Mouse (Mus musculus): ENCODE results near the gene Cwh43. TPM values are rescaled to one million over a fixed set of nuclear protein-coding genes. Genes with fewer than 3 reads are reported as not detected.

Gene Cwh43
- total RNA-seq, 2 experiments from 2014 or later: not detected

DNA sequence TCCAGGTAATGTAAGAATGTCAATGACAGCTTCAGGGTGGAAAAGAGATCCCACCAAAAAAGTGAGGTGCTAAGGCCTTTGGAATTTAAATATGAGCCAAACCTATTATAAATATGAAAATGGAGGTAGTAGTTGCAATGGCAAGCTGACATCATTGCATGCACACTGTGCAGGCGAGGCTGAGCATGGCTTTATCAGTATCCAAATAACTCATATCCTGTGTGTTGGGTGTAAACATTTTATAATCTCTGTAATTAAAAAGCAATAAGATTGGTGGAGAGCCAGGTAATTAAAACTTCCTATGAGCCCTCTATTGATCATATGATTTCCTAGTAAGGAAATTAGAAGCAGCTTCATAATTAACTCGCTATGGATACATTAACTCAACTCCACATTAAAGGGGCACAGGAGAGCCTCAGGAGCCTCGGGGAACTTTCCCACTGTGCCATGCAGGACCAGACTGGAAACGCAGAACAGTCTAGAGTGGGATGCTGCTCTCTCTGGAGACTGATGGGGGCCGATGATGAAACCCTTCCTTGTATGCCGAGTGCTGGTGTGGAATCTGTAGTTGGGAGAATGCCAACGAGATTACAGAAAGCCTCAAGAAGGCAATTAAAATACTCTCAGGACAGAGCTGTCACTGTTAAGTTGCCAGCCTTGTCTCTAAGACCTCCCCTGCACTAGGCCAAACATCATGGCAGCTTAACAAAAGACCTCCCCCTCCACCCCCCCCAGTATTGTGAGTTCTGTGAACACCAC is 5.9 kb upstream of the Cwh43 start:
- no peak for DNase-seq

DNA sequence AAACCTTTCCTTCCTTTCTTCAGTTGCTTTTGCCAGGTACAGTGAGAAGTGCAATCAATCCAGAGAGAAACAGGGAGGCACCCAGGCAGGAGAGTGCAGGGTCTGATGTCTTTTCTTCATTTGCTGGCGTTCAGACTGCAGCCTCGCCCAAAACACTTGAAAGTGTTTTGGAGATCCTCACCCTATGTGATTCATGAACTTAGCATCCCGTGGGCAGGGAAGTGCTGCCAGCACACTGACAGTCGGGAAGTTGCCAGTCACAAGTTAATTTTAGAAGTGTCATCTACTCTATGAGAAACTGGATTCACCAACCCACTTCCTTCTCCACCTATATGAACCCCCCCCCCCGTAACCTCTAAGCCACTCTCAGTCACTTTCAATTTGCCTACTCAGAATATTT is 4.5 kb upstream of the Cwh43 start:
- DNase-seq: no peak

DNA sequence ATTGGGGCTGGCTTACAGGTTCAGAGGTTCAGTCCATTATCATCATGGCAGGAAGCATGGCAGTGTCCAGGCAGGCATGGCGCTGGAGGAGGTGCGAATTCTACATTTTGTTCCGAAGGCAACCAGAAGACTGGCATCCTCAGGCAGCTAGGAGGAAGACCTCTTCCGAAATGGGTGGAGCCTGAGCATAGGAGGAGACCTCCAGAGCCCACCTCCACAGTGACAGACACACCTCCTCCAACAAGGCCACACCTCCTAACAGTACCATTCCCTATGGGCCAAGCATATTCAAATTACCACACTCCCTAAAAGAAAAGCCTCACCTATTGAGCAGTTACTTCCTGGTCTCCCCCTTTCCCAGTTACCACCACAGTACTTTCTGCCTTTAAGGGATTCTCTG is 3.0 kb upstream of the Cwh43 start:
- DNase-seq: no peak

DNA sequence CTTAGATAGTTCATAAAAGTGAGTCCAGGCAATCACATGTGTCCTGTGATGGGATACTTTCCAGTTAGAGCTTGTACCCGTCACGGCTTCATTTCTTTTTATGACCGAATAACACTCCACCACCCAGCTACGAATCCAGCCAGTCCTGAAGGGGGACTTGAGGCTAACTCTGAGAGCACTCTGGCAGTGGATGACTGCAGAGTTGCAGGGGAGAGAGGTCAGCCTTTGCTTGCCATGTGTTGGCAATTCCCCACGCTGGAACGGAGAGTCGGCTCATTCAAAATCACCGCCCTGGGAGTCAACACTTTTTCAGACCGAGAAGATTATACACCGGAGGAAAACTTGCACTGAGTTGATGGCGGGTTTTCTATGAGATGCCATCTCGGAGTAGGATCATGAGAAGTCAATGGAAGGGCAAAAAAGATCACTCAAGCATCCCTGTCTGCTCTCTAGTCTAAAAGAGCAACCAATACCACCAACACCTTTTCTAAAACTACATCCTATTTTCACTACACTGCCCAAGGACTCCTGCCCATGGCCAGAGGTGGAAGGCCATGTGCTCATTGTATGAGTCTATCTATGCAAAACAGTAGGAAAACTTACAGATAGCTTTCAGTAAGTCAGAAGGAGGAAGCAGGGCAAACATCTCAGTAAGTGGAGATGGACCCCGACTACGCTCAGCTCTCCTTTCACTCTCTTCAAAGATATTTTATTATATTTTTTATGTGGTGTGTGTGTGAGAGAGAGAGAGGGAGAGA is 2.4 kb upstream of the Cwh43 start:
- no peak for DNase-seq

DNA sequence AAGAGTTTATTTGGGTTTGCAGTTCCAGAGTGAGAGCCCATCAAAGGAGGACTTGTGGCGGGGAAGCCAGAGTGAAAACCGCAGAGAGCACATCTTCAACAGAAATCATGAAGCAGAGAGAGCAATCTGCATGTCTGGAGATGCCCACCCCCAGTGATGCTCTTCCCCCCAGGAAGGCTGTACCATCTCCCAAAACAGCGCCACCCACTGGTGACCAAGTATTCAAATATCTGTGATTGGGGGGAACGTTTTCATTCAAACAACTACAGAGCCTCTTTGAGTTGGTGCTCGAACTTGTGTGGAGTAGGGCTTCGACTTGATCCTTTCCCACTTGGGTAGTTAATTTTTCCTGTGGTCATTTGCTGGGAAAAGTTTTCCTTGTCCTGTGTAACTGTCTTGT is 1.1 kb upstream of the Cwh43 start:
- DNase-seq: no peak

DNA sequence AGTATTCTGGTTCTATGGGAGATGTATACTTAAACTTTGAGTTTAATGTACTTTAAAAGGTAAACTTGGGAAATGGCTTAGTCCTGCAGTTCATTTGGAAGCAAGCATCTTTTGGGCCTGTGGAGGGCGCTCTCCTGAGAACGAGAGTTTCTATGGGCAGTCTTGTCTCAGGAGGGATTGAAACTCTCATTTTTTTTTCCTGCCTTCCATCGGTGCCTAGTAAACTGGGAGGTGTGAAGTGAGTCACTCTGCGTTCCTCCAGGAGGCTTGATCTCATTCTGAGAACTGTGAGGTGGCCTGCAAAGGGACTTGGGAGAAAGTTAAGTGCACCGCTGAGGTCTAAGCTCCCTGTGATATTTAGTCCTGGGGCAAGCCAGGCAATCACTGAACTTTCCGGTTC is 986 bp downstream of the Cwh43 start:
- no peak for DNase-seq

DNA sequence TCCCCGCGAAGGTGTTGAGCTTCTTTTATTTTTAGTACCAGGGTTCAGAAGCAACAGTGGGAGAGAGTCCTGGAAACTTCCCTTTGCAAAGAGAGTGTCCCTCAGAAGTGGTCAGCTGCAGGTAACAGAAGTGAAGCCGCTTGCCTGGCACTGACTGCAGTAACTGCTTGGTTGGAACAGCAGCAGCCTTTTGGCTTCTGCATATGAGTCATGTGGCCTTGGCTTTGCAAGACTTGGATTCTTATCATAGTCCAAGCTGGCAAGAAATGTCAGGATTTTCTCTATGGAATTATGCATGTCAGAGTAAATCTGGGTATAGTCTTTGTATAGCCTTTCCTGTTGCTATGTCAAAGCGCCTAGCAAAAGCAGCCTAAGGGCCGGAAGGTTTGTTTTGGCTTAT is 4.1 kb downstream of the Cwh43 start:
- peak; percentile 60 for DNase-seq

DNA sequence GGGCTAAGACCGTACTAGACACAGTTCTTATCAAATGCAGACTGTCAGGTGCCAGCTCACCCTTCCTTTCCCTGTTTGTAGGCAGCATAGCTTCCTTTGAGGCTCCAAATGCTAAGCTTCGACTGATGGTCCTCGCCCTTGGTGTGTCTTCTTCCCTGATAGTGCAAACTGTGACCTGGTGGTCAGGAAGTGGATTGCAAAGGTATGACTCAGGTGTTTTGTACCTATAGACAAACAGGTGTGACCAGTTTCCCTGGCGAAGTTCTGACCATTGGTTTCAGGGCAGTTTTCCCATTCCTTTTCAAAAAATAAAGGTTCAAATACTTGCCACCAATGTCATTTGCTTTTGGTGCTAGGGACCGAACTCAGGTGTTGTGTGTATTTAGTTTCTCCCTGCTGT is 5.9 kb downstream of the Cwh43 start:
- DNase-seq: no peak

DNA sequence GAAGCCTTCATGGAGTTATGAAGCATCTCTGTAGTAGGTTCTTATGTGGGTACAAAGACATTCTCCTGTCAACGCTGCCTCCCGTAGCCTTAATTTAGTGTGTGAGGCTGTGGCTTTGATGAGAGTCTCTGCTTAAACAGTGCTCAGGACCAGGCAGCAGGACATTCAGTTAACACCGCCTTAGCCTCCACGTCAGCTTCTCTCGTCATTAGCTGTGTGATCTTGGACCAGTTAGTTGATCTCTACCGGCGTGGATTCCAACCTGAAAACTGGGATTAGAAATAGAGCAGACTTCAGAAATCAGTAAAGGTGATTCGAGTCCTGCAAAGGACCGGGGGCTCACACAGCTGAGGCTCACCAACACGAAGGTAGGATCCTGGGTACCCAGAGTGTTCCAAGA is 8.3 kb downstream of the Cwh43 start:
- DNase-seq: no peak

DNA sequence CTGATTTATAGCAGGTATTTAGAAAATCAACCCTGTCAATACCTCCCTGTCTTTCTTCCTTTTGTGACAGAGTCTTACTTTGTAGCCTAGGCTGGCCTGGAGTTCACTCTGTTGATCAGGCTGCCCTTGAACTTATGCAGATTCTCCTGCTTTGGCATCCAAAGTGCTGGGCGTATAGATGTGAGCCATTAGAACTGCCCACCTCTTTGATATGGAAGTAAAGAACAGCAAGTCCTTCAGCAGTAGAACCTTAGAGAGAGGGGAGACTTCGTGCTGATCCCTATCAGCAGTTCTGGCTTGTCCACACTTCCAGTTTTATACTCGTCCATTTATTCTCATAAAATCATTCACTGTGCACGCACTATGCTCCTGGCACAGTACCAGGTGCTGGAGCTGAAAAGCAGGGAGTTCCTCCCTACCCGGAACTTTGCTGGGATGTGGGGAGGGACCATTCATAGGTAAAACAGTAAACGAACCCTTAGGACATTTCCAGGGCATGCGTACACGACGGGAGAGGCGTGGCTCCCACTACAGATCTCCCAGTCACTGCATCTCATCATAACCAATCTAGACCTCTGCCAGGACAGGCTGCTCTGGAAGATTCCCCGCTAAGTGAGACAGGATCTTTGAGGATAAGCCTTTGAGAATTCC is 13.3 kb downstream of the Cwh43 start:
- DNase-seq: no peak

DNA sequence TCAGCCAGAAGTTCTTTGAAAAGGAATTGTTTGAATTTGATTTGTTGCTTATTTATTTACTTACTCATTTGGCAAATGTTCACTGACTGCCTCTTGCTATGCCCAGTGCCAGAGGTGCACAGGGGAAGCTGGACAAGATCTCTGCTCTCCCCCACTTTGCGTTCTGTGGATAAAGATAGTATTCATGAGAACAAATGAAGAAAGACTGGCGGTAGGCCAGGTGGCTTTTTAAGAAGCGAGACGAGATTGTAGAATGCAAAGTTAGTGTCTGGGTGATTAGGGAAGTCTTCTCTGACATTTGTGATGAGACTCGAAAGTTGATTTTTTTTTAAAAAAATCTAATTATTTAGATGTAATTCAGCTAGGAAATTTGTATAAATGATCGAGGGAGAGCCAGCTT is 20.9 kb downstream of the Cwh43 start:
- DNase-seq: no peak

DNA sequence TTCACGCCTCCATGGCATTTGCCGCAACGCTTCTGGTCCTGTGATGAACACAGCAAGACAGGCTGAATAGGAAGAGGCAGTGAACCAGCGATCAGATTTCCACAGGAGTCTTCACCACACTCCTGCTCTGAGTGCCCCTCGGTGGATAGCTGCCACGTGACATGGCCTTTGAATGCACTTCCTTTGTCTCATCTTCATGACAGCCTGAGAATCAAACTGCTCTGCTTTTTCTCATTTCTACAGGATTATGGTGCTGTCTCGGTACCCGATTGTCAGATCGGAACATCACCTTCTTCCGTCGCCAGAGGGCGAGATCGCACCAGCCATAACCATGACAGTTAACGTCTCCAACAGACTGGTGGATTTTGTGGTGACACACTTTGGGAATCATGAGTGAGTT is 25.7 kb downstream of the Cwh43 start:
- peak; percentile 86 for DNase-seq

DNA sequence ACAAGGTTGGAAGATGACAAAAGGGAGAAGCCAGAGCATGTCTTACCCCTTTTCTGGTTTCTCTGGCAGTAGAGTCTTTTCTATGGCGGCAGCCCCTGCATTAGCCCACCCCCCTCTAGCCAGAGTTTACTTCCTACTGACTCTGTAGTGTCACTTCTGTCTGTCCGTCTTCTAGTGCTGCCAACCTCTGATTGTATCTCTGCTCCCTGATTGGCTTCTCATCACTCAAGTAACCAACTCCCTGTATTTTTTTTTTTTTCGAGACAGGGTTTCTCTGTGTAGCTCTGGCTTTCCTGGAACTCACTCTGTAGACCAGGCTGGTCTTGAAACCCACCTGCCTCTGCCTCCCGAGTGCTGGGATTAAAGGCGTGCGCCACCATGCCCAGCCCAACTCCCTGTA is 26.9 kb downstream of the Cwh43 start:
- DNase-seq: no peak

DNA sequence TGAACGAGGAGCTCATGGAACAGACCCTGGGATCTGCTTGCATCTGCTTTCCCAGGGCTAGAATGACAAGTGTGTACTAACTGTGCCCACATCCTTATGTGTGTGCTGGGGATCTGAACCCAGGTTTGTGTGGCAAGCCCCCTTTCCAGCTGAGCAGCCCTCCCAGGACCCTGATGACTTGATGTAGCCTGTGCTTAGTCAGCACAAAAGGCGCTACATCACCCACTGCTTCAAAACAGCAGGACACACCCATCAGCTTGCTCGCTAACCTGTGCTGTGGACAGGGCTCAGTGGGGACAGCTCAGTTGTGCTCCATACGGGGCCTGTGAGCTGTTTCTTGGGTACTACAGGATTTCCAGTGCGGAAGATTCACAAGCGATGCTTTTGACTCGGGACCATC is 28.9 kb downstream of the Cwh43 start:
- no peak for DNase-seq

DNA sequence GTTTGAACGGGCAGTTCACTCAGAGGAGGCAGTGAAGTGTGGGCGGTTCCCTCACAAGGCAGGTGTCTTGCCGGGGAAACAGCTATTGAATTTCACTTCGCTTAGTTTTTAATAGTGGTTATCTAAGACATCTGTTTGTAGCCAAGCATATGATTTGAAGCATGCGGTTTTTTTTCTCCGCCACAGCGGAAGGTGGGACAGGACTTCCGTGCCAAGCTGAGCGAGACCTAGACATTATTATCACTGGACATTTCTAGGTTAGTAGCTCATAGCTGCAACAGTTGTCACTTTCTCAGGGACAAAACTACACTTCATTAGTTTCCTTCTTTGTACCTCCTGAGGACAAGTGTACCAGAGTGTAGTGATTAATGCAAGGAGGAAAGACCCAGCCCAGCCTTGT is 36.3 kb downstream of the Cwh43 start:
- DNase-seq: no peak

DNA sequence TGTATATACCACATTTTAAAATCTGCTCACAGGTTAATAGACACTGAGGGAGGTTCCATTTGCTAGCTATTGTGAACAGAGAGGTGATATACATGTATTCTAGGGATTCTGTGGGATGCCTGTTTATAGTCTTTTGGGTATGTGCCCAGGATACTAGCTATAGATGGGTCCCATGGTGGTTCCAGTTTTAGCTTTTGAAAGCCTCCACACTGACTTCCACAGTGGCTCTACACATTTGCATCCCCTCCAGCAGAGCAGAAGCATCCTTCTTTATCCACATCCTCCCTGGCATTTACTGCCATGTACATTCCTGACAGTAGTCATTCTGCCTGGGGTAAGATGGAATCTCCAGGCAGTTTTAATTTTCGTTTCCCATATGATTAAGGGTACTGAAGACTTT is 44.4 kb downstream of the Cwh43 start:
- DNase-seq: no peak

DNA sequence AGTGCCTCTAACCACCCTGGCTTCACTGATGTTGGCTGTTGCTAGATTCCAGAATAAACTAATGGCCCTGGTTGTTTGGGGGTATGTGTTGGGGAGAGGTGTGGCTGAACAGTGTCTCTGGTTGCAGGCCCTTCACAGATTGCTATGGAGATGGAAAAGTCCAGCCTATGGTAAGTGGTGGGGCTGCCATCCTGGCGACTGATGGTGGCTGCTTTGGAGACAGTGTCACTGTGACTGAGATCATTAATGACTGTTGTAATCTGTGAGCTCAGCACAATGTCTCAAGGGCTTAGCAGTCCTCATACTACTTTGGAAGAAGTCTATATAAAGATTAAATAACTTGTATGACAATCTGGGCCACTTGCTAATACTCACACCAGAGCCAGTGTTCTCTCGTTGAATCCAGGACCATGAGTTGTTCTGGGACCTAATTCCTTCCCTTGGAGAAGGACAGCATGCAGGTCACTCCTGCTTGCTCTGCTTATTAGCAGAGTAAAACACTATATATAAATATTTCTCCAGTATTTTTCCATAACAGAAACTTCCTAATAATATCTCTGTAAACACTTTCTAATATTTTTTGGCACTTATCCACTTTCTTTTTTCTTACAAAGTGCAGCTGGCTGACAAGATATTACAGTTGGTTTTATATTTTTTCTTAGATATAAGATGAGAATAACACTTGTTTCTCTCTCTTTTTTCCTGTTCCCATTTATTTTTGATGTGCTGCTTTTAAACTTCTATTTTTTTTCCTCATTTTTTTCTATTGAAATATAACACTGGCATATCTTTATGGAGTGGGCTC is 48.8 kb downstream of the Cwh43 start:
- no peak for DNase-seq

DNA sequence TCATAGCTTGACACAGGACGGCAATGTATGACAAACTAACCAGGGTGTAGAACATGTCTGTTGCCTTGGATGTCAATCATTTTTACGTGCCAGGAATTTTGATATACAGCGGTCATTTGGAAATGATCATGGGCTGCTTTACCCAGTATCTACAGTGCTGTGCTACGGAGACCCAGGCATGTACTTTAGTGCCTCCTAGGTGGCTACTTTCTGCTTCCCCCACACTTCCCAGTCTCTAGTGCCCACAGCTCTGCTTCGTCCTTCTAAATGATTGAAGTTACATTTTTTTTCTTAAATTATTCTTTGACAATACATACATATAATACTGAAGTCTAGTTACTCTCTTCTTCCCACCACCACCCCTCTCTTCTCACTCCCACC is 49.4 kb downstream of the Cwh43 start:
- DNase-seq: no peak

DNA sequence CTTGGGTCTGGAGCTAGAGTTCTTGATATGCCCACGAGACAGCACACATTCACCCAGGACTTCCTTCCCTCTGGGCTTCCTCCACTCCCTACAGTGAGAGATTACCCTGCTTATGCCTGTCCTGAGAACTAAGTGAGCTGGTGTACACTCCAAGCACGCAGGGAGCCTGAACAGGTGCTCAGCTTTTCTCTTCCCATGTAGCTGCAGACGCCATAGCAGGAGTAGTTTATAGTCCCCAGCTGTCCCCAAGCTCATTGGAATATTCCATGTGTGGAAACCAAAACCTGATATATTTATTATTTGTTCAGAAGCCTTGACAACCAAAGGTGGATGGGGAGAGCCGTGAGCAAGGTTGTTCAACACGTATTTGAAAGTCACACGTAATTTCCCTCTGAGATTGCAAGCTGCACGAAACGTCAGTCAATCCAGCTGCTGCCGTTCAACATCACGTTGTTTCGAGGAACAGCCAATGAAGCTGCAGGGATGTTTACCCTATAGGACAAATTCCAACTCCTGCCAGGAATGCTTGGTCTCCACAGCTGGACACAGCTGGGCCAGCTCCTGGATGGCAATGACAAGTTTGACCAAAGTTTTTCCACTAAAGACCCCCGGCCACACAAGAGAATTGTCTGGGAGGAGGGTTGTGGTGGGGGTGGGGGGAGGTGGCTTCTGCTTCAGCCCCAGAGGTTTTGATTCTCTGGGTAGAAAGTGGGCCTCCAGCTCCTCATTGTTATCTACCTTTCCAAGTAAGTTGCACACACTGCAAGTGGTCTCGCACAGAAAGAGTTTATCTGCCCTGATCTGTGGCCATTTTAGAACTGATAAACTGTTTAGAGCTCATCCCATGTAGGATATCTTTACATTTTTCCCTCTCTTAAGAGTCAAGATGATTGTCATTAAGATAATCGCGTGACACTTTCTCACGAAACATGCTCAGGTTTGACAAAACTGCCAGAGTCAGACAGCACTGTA is 62.9 kb downstream of the Cwh43 start:
- no peak for DNase-seq

DNA sequence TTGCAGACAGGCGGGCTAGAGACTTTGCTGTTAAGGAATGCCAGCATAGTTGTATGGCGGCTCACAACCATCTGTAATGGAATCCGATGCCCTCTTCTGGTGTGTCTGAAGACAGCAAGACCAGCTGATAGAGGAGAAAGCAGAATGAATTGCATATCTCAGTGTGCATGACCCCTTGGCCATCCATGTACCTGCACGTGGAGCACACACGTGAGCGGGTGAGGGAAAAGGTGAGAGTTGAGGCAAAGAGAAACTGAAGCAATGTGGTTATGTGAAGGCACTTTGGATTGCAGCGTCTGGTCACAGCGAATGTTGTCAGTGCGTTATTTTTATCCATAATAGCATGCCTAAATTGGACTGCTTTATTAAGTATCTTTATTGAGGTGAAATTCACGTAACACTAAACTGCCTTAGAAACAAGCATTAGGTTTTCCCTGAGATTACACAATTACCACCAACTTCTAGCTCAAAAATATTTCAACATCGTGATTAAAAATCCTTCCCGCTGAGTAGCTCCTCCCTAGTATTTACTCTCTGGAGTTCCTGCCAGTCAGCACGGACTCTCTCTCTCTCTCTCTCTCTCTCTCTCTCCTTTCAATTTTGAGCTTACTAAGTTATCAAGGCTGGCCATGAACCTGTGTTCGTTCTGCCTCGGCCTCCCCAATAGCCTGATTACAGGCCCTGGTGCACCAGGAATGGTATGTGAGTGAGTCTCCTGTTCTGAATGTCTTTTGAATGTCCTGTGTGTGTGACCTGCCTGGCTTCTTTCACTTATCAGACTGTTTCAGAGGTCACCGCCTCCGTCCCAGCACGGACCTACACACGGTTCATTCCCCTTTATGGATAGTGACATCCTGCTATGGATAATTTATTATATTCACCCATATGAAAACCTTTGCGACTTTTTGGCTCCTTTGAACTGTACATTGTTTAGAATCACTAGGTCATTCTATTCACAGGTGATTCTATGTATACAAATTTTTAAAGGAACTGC is 68.8 kb downstream of the Cwh43 start:
- DNase-seq: no peak
